Comparison of ENCODE assay signal across 18 mouse cellular contexts in the genomic region with DNA sequence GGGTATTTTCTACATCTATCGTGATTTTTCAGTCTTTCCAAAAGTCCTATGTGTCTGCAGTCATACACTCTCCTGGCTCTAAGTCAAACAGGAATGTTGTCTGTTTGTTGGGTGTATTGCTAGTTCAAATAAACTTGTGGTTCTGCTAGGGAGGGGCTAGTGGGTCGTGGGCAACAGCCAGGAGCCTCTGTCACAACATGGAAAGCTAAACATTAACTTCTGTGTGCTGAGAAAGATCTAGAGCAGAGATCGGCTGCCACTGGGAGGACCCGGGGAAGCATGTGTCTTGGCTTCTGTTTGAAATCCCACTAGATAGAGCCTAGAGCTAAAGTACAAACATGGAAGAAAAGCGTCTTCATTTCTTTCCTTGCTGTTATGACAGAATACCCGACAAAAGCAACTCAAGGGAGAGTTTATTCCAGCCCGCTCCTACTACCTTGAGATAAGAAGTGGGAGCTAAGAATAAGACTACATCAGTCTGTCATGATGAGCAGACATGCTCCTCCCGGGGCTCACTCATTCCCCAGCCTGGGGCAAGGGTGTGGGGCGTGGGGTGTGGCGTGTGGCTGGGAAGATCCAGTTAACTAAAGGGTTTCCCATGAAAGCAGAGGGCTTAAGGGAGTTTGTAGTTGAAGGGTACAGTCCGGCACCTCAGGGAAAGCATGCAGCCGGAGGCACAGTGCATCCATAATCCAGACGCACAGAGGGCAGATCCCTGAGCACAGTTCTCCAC.
DNase-seq lines count a peak whose midpoint lies in the region; TF ChIP-seq lines count a peak whose summit lies in the region.
"Had no signal": no experiment of that assay in that cellular context is flagged by ENCODE, and none has a peak within 500 bp of the region (broad histone marks: within the 10 kb centered on the region; RNA-seq: fewer than 3 reads in every experiment).

No protein-coding gene starts in this region.

- TF ChIP-seq POLR2A in liver, adult 2 months (IDR thresholded peaks at IDR 0.05; ENCODE audit: extremely low read depth, insufficient read depth, low read length), result no peak

- peaks cover 7% of the 10 kb centered on the region for H3K4me1 ChIP-seq in liver, adult 2 months (ENCODE audit: control insufficient read depth, insufficient read depth, low read length)
- H3K4me1 ChIP-seq: hindbrain, embryonic 13.5 days; midbrain, embryonic 12.5 days had no signal

- 51% methylated on average over 13 of the region's 13 CpGs for WGBS in liver, adult 2 months

- H3K9ac ChIP-seq in liver, adult 2 months (ENCODE audit: low read depth, low read length), result no peak overlapping the region
- H3K9ac ChIP-seq: forebrain, embryonic 13.5 days; hindbrain, embryonic 13.5 days; limb, embryonic 13.5 days; midbrain, embryonic 12.5 days; neural tube, embryonic 13.5 days had no signal

- peak; percentile 9 for DNase-seq in kidney, adult 18-20 months
- DNase-seq in kidney, postnatal 4 days, result no peak
- peak; percentile 27 to 35 for DNase-seq in urinary bladder, postnatal 36 days (ENCODE audit: low spot score in 2 of 2)
- DNase-seq in urinary bladder, postnatal 10 days (ENCODE audit: low spot score), result no peak
- DNase-seq in liver, adult 2 months (ENCODE audit: extremely low read depth, low read depth, low spot score), result peak; percentile 95
- peak; percentile 76 for DNase-seq in yolk sac, embryonic 10.5 days (ENCODE audit: low spot score)
- DNase-seq in left cerebral cortex, postnatal 4 days, result no peak
- DNase-seq in retina, embryonic 14.5 days (ENCODE audit: low spot score), result no peak
- DNase-seq: cerebellum, adult 9-10 months; gastrocnemius, postnatal 36 days; layer of hippocampus, adult 9-11 months; lung, postnatal 14 days had no signal

- H3K36me3 ChIP-seq in liver, adult 2 months (ENCODE audit: control insufficient read depth, insufficient read depth, low read length), result no peaks in the 10 kb centered on the region
- H3K36me3 ChIP-seq: hindbrain, embryonic 13.5 days; limb, embryonic 13.5 days; midbrain, embryonic 12.5 days; neural tube, embryonic 13.5 days had no signal

- H3K4me3 ChIP-seq in liver, adult 2 months (ENCODE audit: insufficient read depth, low read depth, low read length), result no peak overlapping the region
- H3K4me3 ChIP-seq: forebrain, embryonic 13.5 days; hindbrain, embryonic 13.5 days; limb, embryonic 13.5 days; midbrain, embryonic 12.5 days; neural tube, embryonic 13.5 days had no signal

- no peak overlapping the region for H3K27ac ChIP-seq in liver, adult 2 months (replicated peaks; ENCODE audit: insufficient read depth, low read depth, low read length)
- H3K27ac ChIP-seq: forebrain, embryonic 13.5 days; hindbrain, embryonic 13.5 days; kidney, postnatal 0 days; limb, embryonic 13.5 days; midbrain, embryonic 12.5 days; neural tube, embryonic 13.5 days had no signal

- H3K27me3 ChIP-seq in liver, adult 2 months (ENCODE audit: control insufficient read depth, insufficient read depth, low read length), result no peaks in the 10 kb centered on the region
- H3K27me3 ChIP-seq: forebrain, embryonic 13.5 days; midbrain, embryonic 12.5 days had no signal

- intact Hi-C loops in left cerebral cortex, postnatal 4 days (cut with DNase I), result no loop called here

- TF ChIP-seq CTCF in liver, adult 2 months (IDR thresholded peaks at IDR 0.05; ENCODE audit: low read depth, low read length), result no peak

- H3K79me2 ChIP-seq in liver, adult 2 months (ENCODE audit: control insufficient read depth, insufficient read depth, low read length), result no peaks in the 10 kb centered on the region

Comparison
In these comparisons a context has a peak if more than half of its experiments do, and no peak if none do; other contexts are left out.
1. DNase-seq: peak in kidney, adult 18-20 months (single experiment), urinary bladder, postnatal 36 days (2 of 2), liver, adult 2 months (single experiment) and yolk sac, embryonic 10.5 days (single experiment); none in kidney, postnatal 4 days (0 of 2), urinary bladder, postnatal 10 days (single experiment), left cerebral cortex, postnatal 4 days (single experiment) and retina, embryonic 14.5 days (single experiment).